Mouse (Mus musculus): ENCODE results near the gene Stt3b. TPM values are rescaled to one million over a fixed set of nuclear protein-coding genes. Genes with fewer than 3 reads are reported as not detected.
"Not testable (repeated sequence)": the region's sequence is repeated elsewhere in the genome, so short reads cannot be mapped to it uniquely, and the experiment has no call there.

Gene Stt3b
- total RNA-seq, 1 experiment from 2014 or later = 95.1 TPM

GRCm38 (mm10) chr9:115278641-115279040 is 31.6 kb downstream of the Stt3b start:
- ATAC-seq (ENCODE audit: extremely low read depth, insufficient number of reproducible peaks, low FRiP score, poor library complexity, severe bottlenecking) = no peak

GRCm38 (mm10) chr9:115274806-115275205 is 35.4 kb downstream of the Stt3b start:
- ATAC-seq (ENCODE audit: extremely low read depth, insufficient number of reproducible peaks, low FRiP score, poor library complexity, severe bottlenecking) = no peak

GRCm38 (mm10) chr9:115273095-115273649 is 37.0 kb downstream of the Stt3b start:
- ATAC-seq (ENCODE audit: extremely low read depth, insufficient number of reproducible peaks, low FRiP score, poor library complexity, severe bottlenecking) = no peak

- not testable (repeated sequence) for ATAC-seq (ENCODE audit: extremely low read depth, insufficient number of reproducible peaks, low FRiP score, poor library complexity, severe bottlenecking)
These were observed 37.8 kb downstream of the Stt3b start for GRCm38 (mm10) chr9:115272451-115272850.

DNA sequence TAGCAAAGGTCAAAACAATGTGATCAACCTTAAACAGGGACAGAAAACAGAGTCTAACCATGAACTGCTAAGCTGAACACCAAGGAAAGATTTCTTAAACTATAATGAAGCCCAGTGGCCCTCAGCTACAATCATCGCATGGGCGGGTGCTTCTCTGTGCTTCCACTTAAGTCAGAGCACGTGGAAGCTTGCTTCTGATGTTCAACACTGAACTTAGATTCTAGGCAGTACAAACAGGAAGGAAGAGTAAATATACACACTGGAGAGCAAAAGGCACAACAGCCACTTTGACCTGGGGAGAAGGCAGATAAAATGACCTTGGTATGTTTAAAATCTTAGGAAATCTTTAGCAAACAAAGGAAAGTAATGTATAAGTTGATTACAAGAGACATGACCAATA is 38.7 kb downstream of the Stt3b start:
- no peak for ATAC-seq (ENCODE audit: extremely low read depth, insufficient number of reproducible peaks, low FRiP score, poor library complexity, severe bottlenecking)

DNA sequence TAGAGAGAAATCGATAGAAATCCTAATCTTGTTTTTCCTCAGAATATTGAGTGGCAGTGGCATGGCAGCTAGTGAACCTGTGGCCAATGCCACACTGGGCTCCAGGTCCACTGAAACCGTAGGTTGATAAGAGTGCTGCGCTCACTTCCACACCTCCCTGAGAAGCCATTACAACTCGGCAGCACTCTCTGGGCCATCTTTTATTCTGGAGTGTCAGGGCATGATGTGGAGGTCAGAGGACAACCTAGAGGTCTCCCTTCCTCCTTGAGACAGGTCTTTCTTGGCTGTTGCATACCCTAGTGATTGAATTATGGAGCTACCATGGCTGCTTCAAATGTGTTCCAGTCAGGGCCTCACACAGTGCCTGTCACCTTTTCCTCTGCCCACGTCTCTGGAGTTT is 48.3 kb downstream of the Stt3b start:
- no peak for ATAC-seq (ENCODE audit: extremely low read depth, insufficient number of reproducible peaks, low FRiP score, poor library complexity, severe bottlenecking)

DNA sequence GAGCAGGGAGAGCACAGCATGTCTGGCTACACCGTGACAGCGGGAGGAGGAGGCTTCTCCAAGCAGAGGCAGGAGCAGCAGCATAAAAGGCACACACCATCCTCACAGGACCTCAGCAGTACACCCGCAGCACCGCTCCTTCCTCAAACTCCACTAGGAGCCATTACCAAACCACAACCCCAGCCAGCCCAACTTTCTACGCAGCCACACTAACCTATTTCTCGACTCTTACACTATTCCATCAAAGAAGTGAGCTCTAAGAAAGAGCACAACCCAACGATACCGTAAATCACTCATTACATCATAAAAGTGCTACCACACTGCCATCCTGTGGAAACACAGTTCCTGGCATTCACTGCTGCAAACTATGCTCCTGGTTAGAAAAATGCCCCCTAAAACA is 48.8 kb downstream of the Stt3b start:
- ATAC-seq (ENCODE audit: extremely low read depth, insufficient number of reproducible peaks, low FRiP score, poor library complexity, severe bottlenecking) = no peak

GRCm38 (mm10) chr9:115260464-115260863 is 49.8 kb downstream of the Stt3b start:
- no peak for ATAC-seq (ENCODE audit: extremely low read depth, insufficient number of reproducible peaks, low FRiP score, poor library complexity, severe bottlenecking)

GRCm38 (mm10) chr9:115259866-115260265 is 50.4 kb downstream of the Stt3b start:
- no peak for ATAC-seq (ENCODE audit: extremely low read depth, insufficient number of reproducible peaks, low FRiP score, poor library complexity, severe bottlenecking)

- no peak for ATAC-seq (ENCODE audit: extremely low read depth, insufficient number of reproducible peaks, low FRiP score, poor library complexity, severe bottlenecking)
These were observed 52.4 kb downstream of the Stt3b start for GRCm38 (mm10) chr9:115257733-115258286.

DNA sequence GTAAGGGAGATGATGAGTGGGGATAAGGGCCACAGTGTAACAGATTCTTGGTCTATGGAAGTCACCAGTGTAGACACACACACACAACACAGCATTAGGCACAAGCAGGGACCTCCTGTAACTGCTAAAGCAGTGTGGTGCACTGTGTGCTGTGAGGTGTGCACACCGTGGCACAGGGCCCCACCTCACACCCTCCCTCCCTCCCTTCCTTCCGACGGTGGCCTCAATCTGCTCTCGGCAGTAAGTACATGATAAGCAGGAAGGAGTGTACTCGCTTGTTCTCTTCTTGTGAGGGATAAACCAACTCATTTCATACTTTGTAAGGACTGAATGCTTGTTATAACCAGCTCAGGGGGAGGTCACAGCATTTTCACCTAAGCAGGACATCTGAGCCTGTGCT is 61.1 kb downstream of the Stt3b start:
- ATAC-seq (ENCODE audit: extremely low read depth, insufficient number of reproducible peaks, low FRiP score, poor library complexity, severe bottlenecking) = no peak

- no peak for ATAC-seq (ENCODE audit: extremely low read depth, insufficient number of reproducible peaks, low FRiP score, poor library complexity, severe bottlenecking)
These were observed 65.1 kb downstream of the Stt3b start for GRCm38 (mm10) chr9:115245092-115245491.

- ATAC-seq (ENCODE audit: extremely low read depth, insufficient number of reproducible peaks, low FRiP score, poor library complexity, severe bottlenecking) = no peak
These were observed 66.6 kb downstream of the Stt3b start for GRCm38 (mm10) chr9:115243630-115244029.

DNA sequence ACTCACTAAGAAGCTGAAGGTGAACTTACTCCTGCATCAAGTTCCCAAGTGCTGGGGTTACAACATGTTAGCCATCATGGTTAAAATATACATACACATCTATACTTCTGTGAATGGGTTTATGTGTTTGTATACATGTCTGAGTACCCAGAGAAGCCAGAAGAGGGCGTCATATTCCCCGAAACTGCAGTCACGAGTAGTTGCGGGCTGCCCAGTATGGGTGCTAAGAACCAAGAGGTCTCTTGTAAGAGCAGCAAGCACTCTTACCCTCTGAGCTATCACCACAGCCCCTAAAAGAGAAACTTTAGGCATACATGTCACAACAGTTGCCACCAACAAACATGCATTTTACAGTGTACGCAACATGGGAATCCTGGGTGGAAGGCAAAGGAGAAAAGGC is 70.4 kb downstream of the Stt3b start:
- ATAC-seq (ENCODE audit: extremely low read depth, insufficient number of reproducible peaks, low FRiP score, poor library complexity, severe bottlenecking) = no peak

DNA sequence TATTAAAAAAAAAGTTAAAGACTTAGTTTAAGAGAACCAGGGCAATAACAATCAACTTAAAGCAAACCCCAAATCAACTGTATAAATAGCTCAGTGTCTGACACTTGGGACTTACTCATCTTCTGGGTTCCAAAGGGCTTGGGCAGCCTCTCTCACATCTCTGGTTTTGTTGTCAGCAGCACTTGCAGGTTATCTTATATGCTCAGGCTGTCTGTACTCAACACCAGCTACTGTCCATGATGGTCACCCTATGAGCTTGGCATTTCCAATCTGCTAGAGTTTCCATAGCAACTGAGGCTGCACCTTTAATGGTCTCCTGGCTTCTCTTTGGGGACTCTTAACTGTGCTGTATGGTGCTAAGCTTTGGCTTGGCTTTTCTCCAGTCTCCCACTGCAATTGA is 72.3 kb downstream of the Stt3b start:
- ATAC-seq (ENCODE audit: extremely low read depth, insufficient number of reproducible peaks, low FRiP score, poor library complexity, severe bottlenecking) = no peak

- ATAC-seq (ENCODE audit: extremely low read depth, insufficient number of reproducible peaks, low FRiP score, poor library complexity, severe bottlenecking) = no peak
These were observed 73.8 kb downstream of the Stt3b start for GRCm38 (mm10) chr9:115236352-115236841.

DNA sequence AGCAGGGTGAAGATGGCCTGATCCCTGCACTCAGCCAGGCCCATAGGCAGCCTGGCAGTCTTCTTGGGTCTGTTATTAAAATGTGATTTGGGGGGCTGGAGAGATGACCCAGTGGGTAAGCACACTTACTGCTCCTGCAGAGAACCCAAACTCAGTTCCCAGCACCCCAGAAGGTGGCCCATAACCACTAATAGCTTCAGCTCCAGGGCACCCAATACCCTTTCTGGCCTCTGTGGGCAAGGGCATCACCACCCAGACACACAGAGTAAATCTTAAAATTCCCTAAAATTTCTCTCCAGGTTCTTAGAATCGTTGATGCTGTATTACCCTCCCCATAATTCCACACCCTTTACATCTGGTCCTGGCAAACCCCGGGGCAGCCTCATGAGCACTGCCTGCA is 75.7 kb downstream of the Stt3b start:
- no peak for ATAC-seq (ENCODE audit: extremely low read depth, insufficient number of reproducible peaks, low FRiP score, poor library complexity, severe bottlenecking)

DNA sequence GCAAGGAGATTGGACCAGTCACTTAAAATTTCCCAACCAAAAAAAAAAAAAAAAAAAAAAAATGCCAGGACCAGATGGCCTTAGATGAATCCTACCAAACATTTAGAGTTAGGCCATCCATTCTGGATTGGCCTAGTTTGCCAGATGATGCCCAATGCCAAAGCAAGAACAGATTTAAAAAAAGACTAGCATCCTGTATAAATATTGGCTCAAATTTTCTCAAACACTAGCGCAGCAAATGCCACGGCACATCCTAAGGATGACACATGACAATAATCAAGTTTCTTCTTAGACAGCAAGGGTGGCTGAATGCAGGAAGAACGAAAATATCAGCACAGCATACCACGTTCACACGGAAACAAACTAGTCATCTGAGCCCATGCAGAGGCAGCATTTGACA is 76.5 kb downstream of the Stt3b start:
- no peak for ATAC-seq (ENCODE audit: extremely low read depth, insufficient number of reproducible peaks, low FRiP score, poor library complexity, severe bottlenecking)

DNA sequence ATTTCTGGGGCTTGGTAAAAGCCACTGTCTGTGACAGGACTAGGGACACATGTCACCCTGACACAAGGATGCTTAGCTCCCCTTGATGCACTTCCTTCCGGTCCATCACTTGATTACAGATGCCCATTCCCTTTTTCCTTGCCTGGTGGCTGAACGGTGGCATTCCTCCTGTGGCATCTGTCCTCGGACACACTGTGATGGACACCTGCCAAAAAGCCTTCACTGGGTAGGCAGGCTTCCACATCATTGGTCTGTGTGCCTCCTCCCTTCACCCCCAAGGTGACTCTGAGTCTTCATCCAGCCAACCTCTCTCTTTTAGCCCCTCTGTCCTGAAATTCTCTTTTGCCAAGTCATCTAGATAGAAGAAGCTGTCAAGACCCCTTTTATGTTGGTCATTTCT is 78.7 kb downstream of the Stt3b start:
- ATAC-seq (ENCODE audit: extremely low read depth, insufficient number of reproducible peaks, low FRiP score, poor library complexity, severe bottlenecking) = no peak

GRCm38 (mm10) chr9:115230141-115230540 is 80.1 kb downstream of the Stt3b start:
- ATAC-seq (ENCODE audit: extremely low read depth, insufficient number of reproducible peaks, low FRiP score, poor library complexity, severe bottlenecking) = no peak

GRCm38 (mm10) chr9:115229676-115230075 is 80.5 kb downstream of the Stt3b start:
- ATAC-seq (ENCODE audit: extremely low read depth, insufficient number of reproducible peaks, low FRiP score, poor library complexity, severe bottlenecking) = no peak
